Mouse (Mus musculus): ENCODE measurements around the gene Mon1a. TPM values are rescaled to one million over a fixed set of nuclear protein-coding genes. Genes with fewer than 3 reads are reported as not detected.

Mon1a gene
- polyA plus RNA-seq, 1 experiment from 2014 or later = 11.5 TPM

GRCm38 (mm10) chr9:107914764-107915420 is 26.9 kb downstream of the Mon1a start:
- H3K27me3 ChIP-seq (ENCODE audit: control insufficient read depth, insufficient read depth, low read length) = no peaks in the 10 kb centered on the region
- DNase-seq (ENCODE audit: low spot score) (no peak), ATAC-seq (replicated peaks; ENCODE audit: insufficient number of reproducible peaks, low FRiP score, low TSS enrichment, low read depth) (no peak)
- no peaks in the 10 kb centered on the region for H3K36me3 ChIP-seq (replicated peaks; ENCODE audit: control insufficient read depth, insufficient read depth, low read depth, low read length)
- H3K4me3 ChIP-seq (ENCODE audit: low read depth, low read length) = no peak overlapping the region
- WGBS = 85% methylated on average over 16 of the region's 16 CpGs
- peaks cover 2% of the 10 kb centered on the region; the same call in 1 of the 2 replicates for H3K4me1 ChIP-seq (ENCODE audit: control insufficient read depth, insufficient read depth, low read length)
- H3K4me2 ChIP-seq (ENCODE audit: low read depth, low read length) = no peak overlapping the region
- H3K9ac ChIP-seq (replicated peaks; ENCODE audit: low read length) = no peak overlapping the region
- no peaks in the 10 kb centered on the region for H3K9me3 ChIP-seq (replicated peaks; ENCODE audit: control insufficient read depth, low read length)
- H3K27ac ChIP-seq (replicated peaks; ENCODE audit: low read depth, low read length) = no peak overlapping the region

- Histone ChIP-seq H3K27ac (replicated peaks; ENCODE audit: low read depth, low read length) (no peak overlapping the region), H3K27me3 (ENCODE audit: control insufficient read depth, insufficient read depth, low read length) (no peaks in the 10 kb centered on the region), H3K36me3 (replicated peaks; ENCODE audit: control insufficient read depth, insufficient read depth, low read depth, low read length) (no peaks in the 10 kb centered on the region), H3K4me2 (ENCODE audit: low read depth, low read length) (no peak overlapping the region), H3K4me3 (ENCODE audit: low read depth, low read length) (no peak overlapping the region), H3K9ac (replicated peaks; ENCODE audit: low read length) (no peak overlapping the region), H3K4me1 (ENCODE audit: control insufficient read depth, insufficient read depth, low read length) (peaks cover 2% of the 10 kb centered on the region; the same call in 1 of the 2 replicates), H3K9me3 (replicated peaks; ENCODE audit: control insufficient read depth, low read length) (no peaks in the 10 kb centered on the region)
- ATAC-seq (replicated peaks; ENCODE audit: insufficient number of reproducible peaks, low FRiP score, low TSS enrichment, low read depth) (0 out of 2 replicates have a peak, but pooled peaks have one; percentile 46), DNase-seq (ENCODE audit: low spot score) (peak; percentile 72)
- 45% methylated on average over 13 of the region's 13 CpGs for WGBS
These were observed 30.1 kb downstream of the Mon1a start for GRCm38 (mm10) chr9:107917895-107918608.

- no peaks in the 10 kb centered on the region for H3K27me3 ChIP-seq (ENCODE audit: control insufficient read depth, insufficient read depth, low read length)
- H3K9me3 ChIP-seq (replicated peaks; ENCODE audit: control insufficient read depth, low read length) = no peaks in the 10 kb centered on the region
- H3K9ac ChIP-seq (replicated peaks; ENCODE audit: low read length) = no peak overlapping the region
- no peak overlapping the region for H3K27ac ChIP-seq (replicated peaks; ENCODE audit: low read depth, low read length)
- 78% methylated on average over 6 of the region's 6 CpGs for WGBS
- ATAC-seq (replicated peaks; ENCODE audit: insufficient number of reproducible peaks, low FRiP score, low TSS enrichment, low read depth) (no peak), DNase-seq (ENCODE audit: low spot score) (no peak)
- H3K4me2 ChIP-seq (ENCODE audit: low read depth, low read length) = no peak overlapping the region
- H3K4me3 ChIP-seq (ENCODE audit: low read depth, low read length) = no peak overlapping the region
- H3K36me3 ChIP-seq (replicated peaks; ENCODE audit: control insufficient read depth, insufficient read depth, low read depth, low read length) = no peaks in the 10 kb centered on the region
- H3K4me1 ChIP-seq (ENCODE audit: control insufficient read depth, insufficient read depth, low read length) = peaks cover 2% of the 10 kb centered on the region; the same call in 1 of the 2 replicates
These were observed 30.9 kb downstream of the Mon1a start for GRCm38 (mm10) chr9:107918884-107919283.

GRCm38 (mm10) chr9:107919441-107919840 is 31.5 kb downstream of the Mon1a start:
- ATAC-seq (replicated peaks; ENCODE audit: insufficient number of reproducible peaks, low FRiP score, low TSS enrichment, low read depth) (no peak), DNase-seq (ENCODE audit: low spot score) (no peak)
- H3K4me3 ChIP-seq (ENCODE audit: low read depth, low read length) = no peak overlapping the region
- H3K9me3 ChIP-seq (replicated peaks; ENCODE audit: control insufficient read depth, low read length) = no peaks in the 10 kb centered on the region
- no peak overlapping the region for H3K4me2 ChIP-seq (ENCODE audit: low read depth, low read length)
- WGBS = 83% methylated on average over 5 of the region's 5 CpGs
- no peaks in the 10 kb centered on the region for H3K36me3 ChIP-seq (replicated peaks; ENCODE audit: control insufficient read depth, insufficient read depth, low read depth, low read length)
- peaks cover 2% of the 10 kb centered on the region; the same call in 1 of the 2 replicates for H3K4me1 ChIP-seq (ENCODE audit: control insufficient read depth, insufficient read depth, low read length)
- H3K27ac ChIP-seq (replicated peaks; ENCODE audit: low read depth, low read length) = no peak overlapping the region
- H3K27me3 ChIP-seq (ENCODE audit: control insufficient read depth, insufficient read depth, low read length) = no peaks in the 10 kb centered on the region
- no peak overlapping the region for H3K9ac ChIP-seq (replicated peaks; ENCODE audit: low read length)

GRCm38 (mm10) chr9:107923021-107923420 is 35.1 kb downstream of the Mon1a start:
- no peak overlapping the region for H3K4me3 ChIP-seq (ENCODE audit: low read depth, low read length)
- ATAC-seq (replicated peaks; ENCODE audit: insufficient number of reproducible peaks, low FRiP score, low TSS enrichment, low read depth) (no peak), DNase-seq (ENCODE audit: low spot score) (peak; percentile 41)
- H3K9me3 ChIP-seq (replicated peaks; ENCODE audit: control insufficient read depth, low read length) = no peaks in the 10 kb centered on the region
- peaks cover 2% of the 10 kb centered on the region; the same call in 1 of the 2 replicates for H3K4me1 ChIP-seq (ENCODE audit: control insufficient read depth, insufficient read depth, low read length)
- H3K27me3 ChIP-seq (ENCODE audit: control insufficient read depth, insufficient read depth, low read length) = no peaks in the 10 kb centered on the region
- 35% methylated on average over 7 of the region's 7 CpGs for WGBS
- no peak overlapping the region for H3K9ac ChIP-seq (replicated peaks; ENCODE audit: low read length)
- no peak overlapping the region for H3K27ac ChIP-seq (replicated peaks; ENCODE audit: low read depth, low read length)
- no peaks in the 10 kb centered on the region for H3K36me3 ChIP-seq (replicated peaks; ENCODE audit: control insufficient read depth, insufficient read depth, low read depth, low read length)
- no peak overlapping the region for H3K4me2 ChIP-seq (ENCODE audit: low read depth, low read length)

GRCm38 (mm10) chr9:107923956-107924355 is 36.0 kb downstream of the Mon1a start:
- ATAC-seq (replicated peaks; ENCODE audit: insufficient number of reproducible peaks, low FRiP score, low TSS enrichment, low read depth) (no peak), DNase-seq (ENCODE audit: low spot score) (no peak)
- Histone ChIP-seq H3K27me3 (ENCODE audit: control insufficient read depth, insufficient read depth, low read length) (no peaks in the 10 kb centered on the region), H3K36me3 (replicated peaks; ENCODE audit: control insufficient read depth, insufficient read depth, low read depth, low read length) (no peaks in the 10 kb centered on the region), H3K9ac (replicated peaks; ENCODE audit: low read length) (no peak overlapping the region), H3K4me1 (ENCODE audit: control insufficient read depth, insufficient read depth, low read length) (no peaks in the 10 kb centered on the region), H3K4me3 (ENCODE audit: low read depth, low read length) (no peak overlapping the region), H3K27ac (replicated peaks; ENCODE audit: low read depth, low read length) (no peak overlapping the region), H3K9me3 (replicated peaks; ENCODE audit: control insufficient read depth, low read length) (no peaks in the 10 kb centered on the region), H3K4me2 (ENCODE audit: low read depth, low read length) (no peak overlapping the region)
- 51% methylated on average over 6 of the region's 6 CpGs for WGBS

GRCm38 (mm10) chr9:107925251-107925650 is 37.3 kb downstream of the Mon1a start:
- Histone ChIP-seq H3K9ac (replicated peaks; ENCODE audit: low read length) (no peak overlapping the region), H3K27me3 (ENCODE audit: control insufficient read depth, insufficient read depth, low read length) (no peaks in the 10 kb centered on the region)
- WGBS = 35% methylated on average over 3 of the region's 3 CpGs

GRCm38 (mm10) chr9:107926920-107927420 is 39.0 kb downstream of the Mon1a start:
- DNase-seq (ENCODE audit: low spot score) (no peak), ATAC-seq (replicated peaks; ENCODE audit: insufficient number of reproducible peaks, low FRiP score, low TSS enrichment, low read depth) (no peak)
- WGBS = 42% methylated on average over 9 of the region's 9 CpGs
- H3K27me3 ChIP-seq (ENCODE audit: control insufficient read depth, insufficient read depth, low read length) = no peaks in the 10 kb centered on the region
- no peak overlapping the region for H3K4me2 ChIP-seq (ENCODE audit: low read depth, low read length)
- H3K4me3 ChIP-seq (ENCODE audit: low read depth, low read length) = no peak overlapping the region
- no peaks in the 10 kb centered on the region for H3K9me3 ChIP-seq (replicated peaks; ENCODE audit: control insufficient read depth, low read length)
- no peak overlapping the region for H3K9ac ChIP-seq (replicated peaks; ENCODE audit: low read length)
- H3K27ac ChIP-seq (replicated peaks; ENCODE audit: low read depth, low read length) = no peak overlapping the region
- no peaks in the 10 kb centered on the region for H3K4me1 ChIP-seq (ENCODE audit: control insufficient read depth, insufficient read depth, low read length)
- no peaks in the 10 kb centered on the region for H3K36me3 ChIP-seq (replicated peaks; ENCODE audit: control insufficient read depth, insufficient read depth, low read depth, low read length)

More at GRCm38 (mm10) chr9:107925251-107925650, 37.3 kb downstream of the Mon1a start:
- Histone ChIP-seq H3K9me3 (replicated peaks; ENCODE audit: control insufficient read depth, low read length) (no peaks in the 10 kb centered on the region), H3K4me3 (ENCODE audit: low read depth, low read length) (no peak overlapping the region), H3K4me1 (ENCODE audit: control insufficient read depth, insufficient read depth, low read length) (no peaks in the 10 kb centered on the region), H3K36me3 (replicated peaks; ENCODE audit: control insufficient read depth, insufficient read depth, low read depth, low read length) (no peaks in the 10 kb centered on the region), H3K4me2 (ENCODE audit: low read depth, low read length) (no peak overlapping the region), H3K27ac (replicated peaks; ENCODE audit: low read depth, low read length) (no peak overlapping the region)
- no peak for ATAC-seq (replicated peaks; ENCODE audit: insufficient number of reproducible peaks, low FRiP score, low TSS enrichment, low read depth)
- DNase-seq (ENCODE audit: low spot score) = no peak
